Mouse (Mus musculus): Measurements from ENCODE around the gene Ccdc186. TPM values are rescaled to one million over a fixed set of nuclear protein-coding genes. Genes with fewer than 3 reads are reported as not detected.
A peak's percentile ranks its signal among the peaks of the same experiment; 100 is the strongest.

The Ccdc186 gene
- polyA plus RNA-seq, 1 experiment from 2014 or later = 13.4 TPM

DNA sequence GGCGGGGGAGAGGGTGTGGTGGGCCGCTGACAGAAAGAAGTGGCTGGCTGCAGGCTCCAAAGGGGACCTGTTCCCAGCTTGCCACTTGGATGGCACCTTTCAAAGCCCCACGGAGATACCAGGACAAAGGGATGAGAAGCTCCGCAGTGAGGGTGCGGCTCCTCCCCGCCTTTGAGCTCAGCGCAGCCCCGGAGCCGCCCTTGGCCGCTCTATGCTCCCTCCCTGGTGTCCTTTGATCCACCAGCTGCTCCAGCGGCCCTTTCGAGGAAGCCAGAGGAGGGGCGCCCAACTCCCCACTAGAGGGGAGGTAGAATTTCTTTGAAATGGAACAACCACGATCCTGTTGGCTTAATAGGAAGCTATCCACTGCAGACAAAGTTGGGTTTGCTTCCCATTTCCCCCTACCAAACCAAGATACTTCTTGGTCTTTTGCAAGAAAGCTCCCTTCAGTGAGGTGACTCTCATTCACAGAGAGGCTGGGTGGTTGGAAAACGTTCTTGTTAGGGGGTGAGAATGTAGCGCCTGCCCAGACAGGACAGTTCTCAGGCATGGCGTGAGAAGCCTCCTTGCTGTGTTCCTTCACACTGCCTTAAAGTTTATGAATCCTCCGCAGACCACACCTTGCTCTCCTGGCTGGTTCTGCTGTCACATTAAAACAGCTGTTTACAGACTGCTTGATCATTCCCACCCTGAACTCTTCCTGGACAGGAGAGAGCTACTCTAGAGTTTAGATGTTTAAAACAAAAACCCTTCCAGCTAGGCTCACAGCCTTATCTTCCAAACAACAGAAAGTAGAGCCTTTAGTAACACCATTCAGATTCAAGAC is 45.9 kb downstream of the Ccdc186 start:
- Histone ChIP-seq H3K4me3 (ENCODE audit: low read depth, low read length) (peak overlapping the region; percentile 14; the same call in 1 of the 2 replicates), H3K4me2 (replicated peaks; ENCODE audit: low read depth) (peak overlapping the region; percentile 48), H3K4me1 (replicated peaks; ENCODE audit: control insufficient read depth, insufficient read depth) (no peaks in the 10 kb centered on the region), H3K9ac (ENCODE audit: low read length) (peak overlapping the region; percentile 27; the same call in 1 of the 2 replicates), H3K27me3 (ENCODE audit: control insufficient read depth, insufficient read depth, low read length) (no peaks in the 10 kb centered on the region), H3K36me3 (ENCODE audit: control insufficient read depth, insufficient read depth, low read length) (no peaks in the 10 kb centered on the region), H3K9me3 (ENCODE audit: control insufficient read depth, low read length) (no peaks in the 10 kb centered on the region), H3K27ac (replicated peaks) (no peak overlapping the region)
- TF ChIP-seq CTCF (IDR thresholded peaks at IDR 0.05; ENCODE audit: low read depth) = no peak
- no peak for TF ChIP-seq EP300 (optimal IDR thresholded peaks at IDR 0.05)
- no peak for DNase-seq (ENCODE audit: low spot score)
- no peak for ATAC-seq (ENCODE audit: low FRiP score, low TSS enrichment)
- 8% methylated on average over 17 of the region's 18 CpGs for WGBS

DNA sequence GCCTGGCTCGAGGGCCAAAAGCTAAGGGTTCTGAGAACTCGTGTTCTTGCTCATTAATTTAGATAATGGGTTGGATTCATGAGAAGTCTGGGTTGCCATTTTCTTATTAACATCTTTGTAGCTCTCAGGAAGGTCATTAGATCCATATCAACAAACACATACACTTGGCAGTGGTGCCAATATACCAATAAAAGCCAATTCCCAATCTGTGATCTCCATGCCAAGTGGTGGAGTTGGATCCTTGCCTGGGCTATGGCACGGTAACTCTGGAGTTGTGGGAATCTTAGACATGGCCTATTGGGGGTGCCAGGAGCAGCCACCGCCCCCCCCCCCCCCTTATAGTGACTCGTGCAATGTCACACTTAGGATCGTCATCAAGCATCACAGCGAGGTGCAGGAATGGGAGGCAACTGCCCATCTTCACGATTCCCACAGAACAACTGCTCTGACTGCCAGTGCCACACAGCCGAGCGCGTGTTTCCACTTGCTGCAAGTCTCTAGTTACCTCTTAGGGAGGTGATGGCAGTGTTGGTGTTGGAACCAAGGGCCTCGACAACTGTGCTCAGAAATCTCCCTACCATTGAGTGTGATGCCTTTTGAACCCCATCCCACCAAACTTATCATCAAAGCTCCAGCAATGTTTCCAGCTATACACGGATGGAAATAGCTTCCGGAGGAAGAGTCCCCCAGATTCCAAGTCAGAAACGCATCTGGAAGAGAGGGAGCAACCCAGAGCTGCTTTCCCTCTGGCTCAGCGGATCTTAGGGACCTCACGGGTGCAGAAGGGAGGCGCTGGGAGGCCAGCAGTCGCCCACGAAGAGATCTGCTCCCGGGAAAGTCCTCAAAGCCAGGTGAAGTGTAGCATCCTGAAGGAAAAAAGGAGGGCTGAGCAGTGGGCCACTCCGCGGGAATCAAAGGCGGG is 46.8 kb downstream of the Ccdc186 start:
- Histone ChIP-seq H3K4me3 (ENCODE audit: low read depth, low read length) (peak overlapping the region; percentile 14; the same call in 1 of the 2 replicates), H3K4me2 (replicated peaks; ENCODE audit: low read depth) (peak overlapping the region; percentile 48), H3K36me3 (ENCODE audit: control insufficient read depth, insufficient read depth, low read length) (no peaks in the 10 kb centered on the region), H3K9ac (ENCODE audit: low read length) (peak overlapping the region; percentile 27; the same call in 1 of the 2 replicates), H3K27me3 (ENCODE audit: control insufficient read depth, insufficient read depth, low read length) (no peaks in the 10 kb centered on the region), H3K27ac (replicated peaks) (no peak overlapping the region), H3K4me1 (replicated peaks; ENCODE audit: control insufficient read depth, insufficient read depth) (no peaks in the 10 kb centered on the region), H3K9me3 (ENCODE audit: control insufficient read depth, low read length) (no peaks in the 10 kb centered on the region)
- TF ChIP-seq CTCF (IDR thresholded peaks at IDR 0.05; ENCODE audit: low read depth) (no peak), EP300 (optimal IDR thresholded peaks at IDR 0.05) (no peak)
- 39% methylated on average over 24 of the region's 24 CpGs for WGBS
- no peak for ATAC-seq (ENCODE audit: low FRiP score, low TSS enrichment)
- DNase-seq (ENCODE audit: low spot score) = no peak

DNA sequence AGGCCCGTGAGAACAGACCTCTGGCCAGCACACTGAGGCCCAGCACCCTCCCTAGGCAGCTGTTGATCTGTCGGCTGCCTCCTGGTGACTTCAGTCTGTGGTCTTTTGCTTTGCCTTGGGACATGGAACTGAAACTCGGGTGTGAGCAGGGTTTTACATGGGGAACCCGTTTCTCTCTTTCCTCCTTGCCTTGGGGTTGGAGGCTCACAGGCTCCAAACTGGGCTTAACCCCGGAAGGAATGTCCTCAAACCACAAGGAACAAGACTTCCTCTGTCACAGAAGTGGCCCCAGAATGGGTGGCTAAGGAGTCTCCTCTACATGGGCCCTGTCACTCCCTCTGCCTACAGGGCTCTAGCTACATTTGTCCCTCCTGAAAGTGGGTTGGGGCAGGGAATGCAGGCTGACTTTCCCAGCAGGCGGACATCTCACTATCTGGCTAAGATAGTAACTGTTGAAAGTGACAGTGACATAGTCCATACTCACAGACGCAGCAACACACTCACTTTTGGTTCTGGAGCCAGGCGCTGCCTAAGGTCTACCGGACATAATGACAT is 47.5 kb downstream of the Ccdc186 start:
- H3K27me3 ChIP-seq (ENCODE audit: control insufficient read depth, insufficient read depth, low read length) = no peaks in the 10 kb centered on the region
- no peak for DNase-seq (ENCODE audit: low spot score)
- TF ChIP-seq CTCF (IDR thresholded peaks at IDR 0.05; ENCODE audit: low read depth) (no peak), EP300 (optimal IDR thresholded peaks at IDR 0.05) (no peak)
- WGBS = 75% methylated on average over 9 of the region's 9 CpGs
- no peak overlapping the region for H3K4me3 ChIP-seq (ENCODE audit: low read depth, low read length)
- H3K27ac ChIP-seq (replicated peaks) = no peak overlapping the region
- H3K4me1 ChIP-seq (replicated peaks; ENCODE audit: control insufficient read depth, insufficient read depth) = no peaks in the 10 kb centered on the region
- H3K9me3 ChIP-seq (ENCODE audit: control insufficient read depth, low read length) = no peaks in the 10 kb centered on the region
- no peak for ATAC-seq (ENCODE audit: low FRiP score, low TSS enrichment)
- no peaks in the 10 kb centered on the region for H3K36me3 ChIP-seq (ENCODE audit: control insufficient read depth, insufficient read depth, low read length)
- H3K9ac ChIP-seq (ENCODE audit: low read length) = no peak overlapping the region
- no peak overlapping the region for H3K4me2 ChIP-seq (replicated peaks; ENCODE audit: low read depth)

DNA sequence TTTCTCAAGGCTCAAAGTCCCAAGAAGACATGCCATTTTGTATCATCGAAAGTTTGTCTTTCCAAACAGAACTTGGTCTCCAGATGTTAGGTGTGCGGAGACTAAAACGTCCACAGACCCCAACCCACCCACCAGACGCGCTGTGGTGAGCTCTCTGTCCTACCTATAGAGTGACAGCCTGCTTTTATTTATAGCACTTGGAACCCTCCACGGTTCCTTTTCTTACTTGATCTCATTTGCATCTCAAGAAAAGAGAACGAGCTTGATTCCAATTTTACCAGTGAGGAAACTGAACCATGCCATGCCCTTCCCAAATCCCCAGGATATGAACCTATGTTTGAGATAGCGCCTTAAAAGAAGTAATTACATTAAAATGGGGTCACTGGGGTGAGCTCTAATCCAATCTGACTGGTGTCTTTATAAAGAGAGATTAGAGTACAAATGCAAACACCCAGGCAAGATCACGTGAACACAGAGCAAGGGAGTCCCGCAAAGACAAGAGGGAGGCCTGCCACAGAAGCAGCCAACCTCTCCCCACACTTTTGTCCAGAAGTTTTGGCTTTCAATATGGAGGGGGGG is 48.5 kb downstream of the Ccdc186 start:
- Histone ChIP-seq H3K27me3 (ENCODE audit: control insufficient read depth, insufficient read depth, low read length) (no peaks in the 10 kb centered on the region), H3K4me1 (replicated peaks; ENCODE audit: control insufficient read depth, insufficient read depth) (no peaks in the 10 kb centered on the region), H3K36me3 (ENCODE audit: control insufficient read depth, insufficient read depth, low read length) (no peaks in the 10 kb centered on the region), H3K4me3 (ENCODE audit: low read depth, low read length) (no peak overlapping the region), H3K27ac (replicated peaks) (no peak overlapping the region), H3K4me2 (replicated peaks; ENCODE audit: low read depth) (no peak overlapping the region), H3K9ac (ENCODE audit: low read length) (no peak overlapping the region), H3K9me3 (ENCODE audit: control insufficient read depth, low read length) (no peaks in the 10 kb centered on the region)
- no peak for TF ChIP-seq EP300 (optimal IDR thresholded peaks at IDR 0.05)
- TF ChIP-seq CTCF (IDR thresholded peaks at IDR 0.05; ENCODE audit: low read depth) = no peak
- 53% methylated on average over 10 of the region's 10 CpGs for WGBS
- ATAC-seq (ENCODE audit: low FRiP score, low TSS enrichment) (no peak), DNase-seq (ENCODE audit: low spot score) (no peak)

DNA sequence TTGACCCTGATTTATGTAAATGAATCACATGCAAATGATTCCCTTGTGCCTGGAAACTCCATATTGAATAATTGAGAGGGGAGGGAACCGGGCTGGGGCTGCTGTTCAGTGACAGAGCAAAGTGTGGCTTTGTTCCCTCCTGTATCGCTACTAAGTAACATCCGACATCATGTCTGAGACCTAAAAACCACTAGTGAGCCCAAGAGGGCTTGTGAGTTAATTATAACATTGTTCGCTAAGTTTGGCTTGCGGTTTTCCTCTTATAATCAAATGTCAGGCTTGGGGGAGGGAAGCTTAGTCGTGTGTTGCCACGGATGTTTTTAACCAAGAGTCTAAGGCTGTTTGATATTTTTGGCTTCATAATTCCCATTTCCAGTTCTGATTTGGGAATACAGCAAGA is 49.8 kb downstream of the Ccdc186 start:
- Histone ChIP-seq H3K27ac (replicated peaks) (no peak overlapping the region), H3K4me1 (replicated peaks; ENCODE audit: control insufficient read depth, insufficient read depth) (no peaks in the 10 kb centered on the region), H3K27me3 (ENCODE audit: control insufficient read depth, insufficient read depth, low read length) (no peaks in the 10 kb centered on the region), H3K4me3 (ENCODE audit: low read depth, low read length) (no peak overlapping the region), H3K9ac (ENCODE audit: low read length) (no peak overlapping the region), H3K36me3 (ENCODE audit: control insufficient read depth, insufficient read depth, low read length) (no peaks in the 10 kb centered on the region), H3K9me3 (ENCODE audit: control insufficient read depth, low read length) (no peaks in the 10 kb centered on the region), H3K4me2 (replicated peaks; ENCODE audit: low read depth) (no peak overlapping the region)
- no peak for DNase-seq (ENCODE audit: low spot score)
- TF ChIP-seq EP300 (optimal IDR thresholded peaks at IDR 0.05) (no peak), CTCF (IDR thresholded peaks at IDR 0.05; ENCODE audit: low read depth) (no peak)
- no peak for ATAC-seq (ENCODE audit: low FRiP score, low TSS enrichment)
- 76% methylated on average over 7 of the region's 7 CpGs for WGBS

Measured in stomach, postnatal 0 days (tissue).